Mouse (Mus musculus) midbrain, embryonic 13.5 days (tissue): Measurements from ENCODE around the gene Fam214a. TPM values are rescaled to one million over a fixed set of nuclear protein-coding genes. Genes with fewer than 3 reads are reported as not detected.

Experiments used
- ATAC-seq: fragments of 200-750 bp; cut with Nextera tagmentation; 2 replicates; pipeline ENCODE4 v1.8.0; 2017; ENCODE audit warnings: mild to moderate bottlenecking, moderate TSS enrichment, moderate library complexity
- H3K27ac ChIP-seq: fragments of 300-500 bp; sonication (generic); 2 replicates; pipeline ENCODE4 v1.5.1; 2015; ENCODE audit warnings: inconsistent platforms, mild to moderate bottlenecking, moderate library complexity
- H3K27me3 ChIP-seq: fragments of 300-500 bp; sonication (generic); 2 replicates; pipeline ENCODE4 v1.6.1; 2015; ENCODE audit warnings: mild to moderate bottlenecking, inconsistent platforms
- H3K36me3 ChIP-seq: fragments of 300-500 bp; sonication (generic); 2 replicates; pipeline ENCODE4 v1.6.1; 2015; ENCODE audit warnings: mild to moderate bottlenecking, inconsistent platforms
- H3K4me1 ChIP-seq: fragments of 300-500 bp; sonication (generic); replicated peaks from 2 replicates; pipeline ENCODE4 v1.6.1; 2015; ENCODE audit warnings: inconsistent platforms
- H3K4me2 ChIP-seq: fragments of 300-500 bp; sonication (generic); replicated peaks from 2 replicates; pipeline ENCODE4 v1.6.1; 2015; ENCODE audit warnings: moderate library complexity, mild to moderate bottlenecking, inconsistent platforms
- H3K4me3 ChIP-seq: fragments of 300-500 bp; sonication (generic); replicated peaks from 2 replicates; pipeline ENCODE4 v1.5.1; 2015; ENCODE audit warnings: mild to moderate bottlenecking, inconsistent platforms
- H3K9ac ChIP-seq: fragments of 300-500 bp; sonication (generic); replicated peaks from 2 replicates; pipeline ENCODE4 v1.6.1; 2015; ENCODE audit warnings: mild to moderate bottlenecking, inconsistent platforms
- H3K9me3 ChIP-seq: fragments of 300-500 bp; sonication (generic); 2 replicates; pipeline ENCODE4 v1.6.1; 2016; ENCODE audit warnings: mild to moderate bottlenecking, inconsistent platforms
- WGBS: fragments of 180-500 bp; shearing (Covaris S2); methylation state at CpG from one replicate; pipeline ENCODE4 v1.1.7; 2015; 5-methylcytosine and 5-hydroxymethylcytosine counted together
- polyA plus RNA-seq: library from polyadenylated mRNA; unstranded; fragments of >200 nt; fragmentation: Nextera tagmentation; extraction: Ambion mirVana; gene quantifications from 2 replicates; pipeline ENCODE4 v1.2.1, GENCODE M21; 2015

The Fam214a gene
- polyA plus RNA-seq, 1 experiment from 2014 or later, result 31.3 TPM

DNA sequence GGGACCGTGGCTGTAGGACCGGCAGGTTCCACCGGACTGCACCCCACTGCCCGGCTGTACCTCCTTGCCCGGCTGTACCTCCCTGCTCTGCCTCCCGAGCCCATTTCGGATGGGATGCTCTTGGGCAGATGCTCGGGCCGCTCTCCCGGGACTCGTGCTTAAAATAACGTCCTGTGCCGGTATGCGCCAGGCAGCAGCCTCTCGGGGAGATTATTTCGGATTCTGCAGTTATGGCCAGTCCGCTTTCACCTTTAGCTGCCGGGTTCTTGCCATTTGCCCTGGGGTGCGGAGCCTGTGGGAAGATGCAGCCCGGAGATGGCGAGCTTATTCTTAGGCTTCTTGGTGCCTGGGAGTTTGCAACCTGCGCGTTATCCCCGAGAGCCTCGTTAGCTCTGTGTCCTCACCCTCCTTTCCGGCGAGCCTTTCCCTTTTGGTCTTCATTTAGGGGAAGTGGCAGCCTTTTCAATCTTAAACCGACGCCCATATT, 119.1 kb downstream of the Fam214a start:
- H3K9ac ChIP-seq, result peak overlapping the region; percentile 94
- H3K4me2 ChIP-seq, result peak overlapping the region; percentile 64
- no peaks in the 10 kb centered on the region for H3K27me3 ChIP-seq
- peak overlapping the region; percentile 96 for H3K27ac ChIP-seq
- ATAC-seq, result no peak; the same call in 1 of the 2 replicates
- H3K36me3 ChIP-seq, result no peaks in the 10 kb centered on the region
- H3K4me1 ChIP-seq, result peaks cover 31% of the 10 kb centered on the region
- H3K9me3 ChIP-seq, result no peaks in the 10 kb centered on the region
- under 1% methylated on average over 29 of the region's 29 CpGs for WGBS
- H3K4me3 ChIP-seq, result peak overlapping the region; percentile 91

DNA sequence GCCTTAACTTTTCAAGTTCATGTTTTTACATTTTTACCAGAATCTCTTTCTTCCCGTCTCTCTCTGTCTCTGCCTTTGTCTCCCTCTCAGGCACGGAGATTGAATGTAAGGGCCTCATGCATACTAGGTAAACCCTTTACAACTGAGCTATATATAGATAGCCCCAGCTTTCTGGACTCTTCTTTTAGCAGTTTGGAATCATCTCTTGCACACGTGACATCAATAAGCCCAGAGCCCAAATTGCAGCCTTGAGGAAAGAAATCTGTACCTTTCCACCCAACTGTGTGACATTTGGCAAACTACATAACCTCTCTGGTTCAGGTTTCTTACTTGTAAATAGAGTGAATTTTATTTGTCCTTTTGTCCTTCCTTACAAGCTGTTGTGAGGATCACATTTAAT, 119.7 kb downstream of the Fam214a start:
- no peaks in the 10 kb centered on the region for H3K36me3 ChIP-seq
- WGBS, result 9% methylated on average over 3 of the region's 3 CpGs
- H3K27me3 ChIP-seq, result no peaks in the 10 kb centered on the region
- peaks cover 31% of the 10 kb centered on the region for H3K4me1 ChIP-seq
- peak overlapping the region; percentile 94 for H3K9ac ChIP-seq
- no peaks in the 10 kb centered on the region for H3K9me3 ChIP-seq
- ATAC-seq, result no peak
- peak overlapping the region; percentile 96 for H3K27ac ChIP-seq
- H3K4me2 ChIP-seq, result peak overlapping the region; percentile 64
- peak overlapping the region; percentile 91 for H3K4me3 ChIP-seq

DNA sequence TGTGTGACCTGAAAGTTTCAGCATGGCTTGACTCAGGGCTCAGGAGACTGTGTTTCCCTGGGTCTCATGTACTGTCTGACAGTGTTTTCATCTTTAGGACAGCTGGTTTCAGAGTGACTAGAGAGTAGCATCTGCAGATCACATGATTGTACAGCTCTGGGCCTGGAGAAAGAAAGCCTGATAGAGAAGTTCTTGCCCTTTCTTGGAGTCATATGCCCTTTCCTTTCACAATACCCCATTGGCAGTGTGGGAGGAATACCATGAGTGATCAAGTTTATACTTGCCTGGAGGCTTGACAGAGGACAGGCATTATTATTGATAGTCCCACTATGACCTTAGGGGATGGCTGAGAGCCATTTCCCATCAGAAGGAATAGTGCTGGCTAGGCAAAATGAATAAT, 124.5 kb downstream of the Fam214a start:
- Histone ChIP-seq H3K36me3 (no peaks in the 10 kb centered on the region), H3K9me3 (no peaks in the 10 kb centered on the region)
- no peak for ATAC-seq

More for the DNA sequence above, 124.5 kb downstream of the Fam214a start:
- Histone ChIP-seq H3K9ac (no peak overlapping the region), H3K4me1 (peaks cover 26% of the 10 kb centered on the region), H3K27me3 (no peaks in the 10 kb centered on the region), H3K4me2 (no peak overlapping the region), H3K4me3 (no peak overlapping the region), H3K27ac (no peak overlapping the region)

Other genes with a start within 250 kb of the Fam214a start
- 10.4 and 10.7 TPM in 2 replicates for gene Onecut1, start 91.0 kb upstream of the Fam214a start, polyA plus RNA-seq
- 236 and 245 TPM in 2 replicates for gene Arpp19, start 84.7 kb downstream of the Fam214a start, polyA plus RNA-seq
- gene Myo5a, start 118.1 kb downstream of the Fam214a start, polyA plus RNA-seq, result 26.3 and 27.8 TPM in 2 replicates